Mouse (Mus musculus) ES-E14 (cell line): ENCODE measurements around the gene Tmem231.

ENCODE experiments used
- CHD2 ChIP-seq: IDR thresholded peaks from 2 replicates; pipeline ENCODE4 v1.6.1; 2014; ENCODE audit warnings: mild to moderate bottlenecking, low read depth, low read length, inconsistent platforms
- HCFC1 ChIP-seq: IDR thresholded peaks from 2 replicates; pipeline ENCODE4 v1.6.1; 2012; ENCODE audit warnings: low read length, inconsistent platforms, borderline replicate concordance; ENCODE audit not compliant: insufficient read depth
- MAFK ChIP-seq: IDR thresholded peaks from 2 replicates; pipeline ENCODE4 v1.6.1; 2014; ENCODE audit warnings: mild to moderate bottlenecking, low read depth, low read length, inconsistent platforms; ENCODE audit not compliant: insufficient read depth
- ZC3H11A ChIP-seq: IDR thresholded peaks from 2 replicates; pipeline ENCODE4 v1.6.1; 2012; ENCODE audit warnings: low read depth, mild to moderate bottlenecking, inconsistent platforms, low read length, borderline replicate concordance
- ZNF384 ChIP-seq: IDR thresholded peaks from 2 replicates; pipeline ENCODE4 v1.6.1; 2012; ENCODE audit warnings: low read depth, low read length, inconsistent platforms

DNA sequence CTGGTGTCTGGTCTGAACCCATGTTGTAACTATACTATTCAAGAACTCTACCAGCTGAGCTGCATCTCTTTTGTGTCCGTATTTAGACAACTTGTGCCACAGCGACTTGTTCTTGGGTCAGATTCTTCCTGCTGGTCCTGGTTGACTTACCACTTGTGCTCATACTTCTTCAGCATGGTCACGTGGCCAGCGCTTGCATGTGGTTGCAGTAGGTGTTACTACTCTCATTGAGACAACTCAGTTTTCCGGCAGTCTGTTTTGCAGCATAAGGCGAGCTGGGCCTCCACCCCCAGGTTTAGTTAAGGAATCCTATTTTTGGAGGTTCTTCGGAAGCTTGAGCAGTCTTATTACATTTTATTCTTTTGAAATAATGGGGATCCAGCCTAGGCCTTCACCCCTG is 17.6 kb upstream of the Tmem231 start:
- TF ChIP-seq HCFC1 (no peak), ZC3H11A (no peak), ZNF384 (no peak), CHD2 (no peak), MAFK (no peak)
